Mouse (Mus musculus) heart, adult 11 months (tissue): ENCODE measurements at regions not wholly inside any gene's neighbourhood (a gene's known extent, or its start where the extent isn't known, plus 50 kb on each side); places are given as distances from the start of the nearest gene placed in this dataset.

Experiments used
- DNase-seq: peaks from one replicate; pipeline ENCODE4 v3.0.0; 2022

DNA sequence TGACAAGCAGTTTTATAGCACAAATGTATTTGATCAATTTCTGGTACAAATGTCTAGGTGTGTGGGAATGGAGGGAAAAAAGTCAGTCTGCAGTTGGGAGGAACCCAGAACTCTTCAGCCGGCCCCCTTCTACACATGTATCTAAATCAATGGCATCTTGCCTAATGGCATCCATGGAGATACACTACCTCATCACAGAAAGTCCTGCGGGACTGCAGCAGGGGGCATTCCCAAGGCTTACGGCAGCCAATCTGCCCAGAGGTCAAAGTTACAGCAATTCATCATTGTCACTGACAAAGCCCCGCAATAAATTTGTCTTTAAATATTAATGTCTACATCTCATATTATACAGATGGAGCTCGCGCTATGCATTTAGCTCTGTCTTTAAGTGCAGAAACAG lies 135.7 kb upstream of the Arhgap5 start:
- peak; percentile 14 for DNase-seq

DNA sequence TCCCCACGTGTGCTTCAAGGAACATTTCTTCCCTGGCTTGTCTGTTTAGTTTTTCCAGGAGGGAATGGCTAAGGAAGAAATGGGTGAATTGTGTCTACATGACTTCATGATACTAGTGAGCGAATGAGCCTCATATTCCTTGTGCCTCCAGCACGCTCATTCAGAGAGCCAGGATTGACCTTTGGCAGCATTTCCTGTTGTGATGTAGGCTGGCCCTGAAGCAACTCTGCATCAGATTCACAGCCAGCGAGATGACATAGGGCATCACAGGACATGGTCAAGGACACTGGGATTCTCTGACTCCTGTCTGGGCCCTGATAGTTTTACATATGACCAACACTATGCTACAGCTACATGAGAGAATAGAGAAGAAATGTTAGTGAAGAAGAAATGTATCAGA lies 135.3 kb upstream of the Arhgap5 start:
- DNase-seq = peak; percentile 82

DNA sequence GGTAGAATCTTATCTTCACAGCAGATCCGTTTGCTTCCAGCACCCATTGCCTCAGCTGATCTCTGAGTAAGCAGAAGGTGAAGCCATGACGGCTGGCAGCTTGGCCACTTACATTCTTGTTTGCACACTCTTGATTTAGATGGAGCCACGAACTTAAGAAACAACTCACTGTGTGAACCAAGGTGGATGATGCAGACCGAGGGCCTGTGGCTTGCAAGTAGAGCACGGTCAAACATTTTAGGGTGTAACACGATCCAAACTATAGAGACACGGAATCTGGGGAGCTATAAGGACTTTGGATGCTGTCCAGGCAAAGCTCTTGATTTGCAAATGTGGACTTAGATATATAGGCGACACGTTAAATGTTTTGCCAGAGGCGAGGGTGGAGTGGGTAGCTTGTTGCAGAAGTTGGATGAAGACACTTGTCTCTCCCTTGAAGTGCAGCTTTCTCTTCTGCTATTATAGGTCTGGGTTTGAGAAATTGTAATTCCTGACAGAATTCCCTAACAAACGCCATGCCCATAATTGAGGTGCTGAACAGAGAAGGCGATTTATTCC lies 133.5 kb upstream of the Arhgap5 start:
- DNase-seq = peak; percentile 76

DNA sequence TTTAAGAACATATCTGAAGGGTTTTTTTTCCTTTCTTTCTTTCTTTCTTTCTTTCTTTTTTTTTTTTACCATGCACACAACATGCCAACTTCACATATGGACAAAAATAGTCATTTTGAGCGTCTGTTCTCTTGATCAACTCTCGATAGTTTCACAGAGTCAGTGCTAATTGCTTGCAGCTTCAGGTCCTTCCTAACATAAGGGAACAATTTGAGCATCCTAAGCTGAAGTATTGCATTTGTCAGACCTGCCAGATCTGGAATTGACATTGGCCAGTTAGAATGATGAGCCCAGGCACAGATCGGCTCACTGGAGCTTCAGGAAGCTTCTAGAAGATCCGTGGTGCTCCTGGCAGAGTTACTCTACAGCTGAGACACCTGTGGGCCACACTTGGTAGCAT lies 128.7 kb upstream of the Arhgap5 start:
- DNase-seq = peak; percentile 82

DNA sequence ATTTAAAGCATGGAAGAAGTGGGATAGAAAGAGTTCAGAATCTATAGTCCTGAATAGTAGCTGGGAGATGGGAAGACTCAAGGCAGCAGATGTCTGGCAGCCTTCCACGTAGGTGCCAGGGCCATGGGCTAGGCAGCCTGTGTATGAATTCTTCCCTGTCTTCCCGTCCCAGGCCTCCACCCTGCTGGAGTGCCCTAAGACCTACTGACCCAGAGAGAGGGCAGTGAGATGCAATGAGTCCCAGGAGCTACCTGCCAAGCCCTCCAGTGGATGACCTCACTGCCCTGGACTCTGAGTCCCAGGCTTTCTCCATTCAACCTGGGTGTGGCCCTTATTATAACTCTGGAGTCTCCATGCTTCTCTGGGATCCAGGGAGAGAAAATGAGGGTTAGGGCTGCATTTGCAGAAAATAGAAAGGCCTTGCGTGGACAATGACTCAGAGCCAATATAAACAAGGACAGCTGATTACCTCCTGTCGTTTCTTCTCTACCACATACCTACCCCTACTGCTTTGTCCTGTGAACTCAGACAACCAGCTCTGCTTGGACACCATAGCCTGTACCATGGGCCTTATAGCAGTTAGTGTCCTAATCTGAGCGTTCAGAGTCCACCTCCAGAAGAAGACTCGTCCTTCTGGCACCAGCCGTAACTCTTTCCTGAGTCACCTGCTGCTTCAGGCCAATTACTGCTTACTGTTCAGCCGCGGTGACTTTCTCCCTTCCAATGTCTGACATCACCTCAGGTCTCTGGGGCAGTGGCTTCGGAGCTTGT lies 126.9 kb upstream of the Arhgap5 start:
- DNase-seq = peak; percentile 87

DNA sequence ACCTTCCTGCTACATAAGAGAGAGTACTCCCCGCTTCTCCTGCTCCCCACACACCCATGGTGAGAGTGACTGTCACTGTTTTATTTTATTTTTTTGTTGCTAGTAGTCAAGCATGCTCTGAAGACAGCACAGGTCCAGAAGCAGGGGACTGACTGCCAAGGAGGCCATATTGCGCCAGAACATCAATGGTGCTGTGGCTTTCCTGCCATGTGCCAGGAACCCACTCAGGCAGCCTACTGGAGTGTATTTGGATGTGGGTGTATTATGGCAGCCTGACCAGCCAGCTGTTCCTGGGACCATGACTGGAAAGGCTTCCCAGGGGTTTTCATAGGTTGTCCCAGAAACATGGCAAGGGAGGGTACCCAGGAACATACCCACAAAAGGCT lies 126.3 kb upstream of the Arhgap5 start:
- no peak for DNase-seq

DNA sequence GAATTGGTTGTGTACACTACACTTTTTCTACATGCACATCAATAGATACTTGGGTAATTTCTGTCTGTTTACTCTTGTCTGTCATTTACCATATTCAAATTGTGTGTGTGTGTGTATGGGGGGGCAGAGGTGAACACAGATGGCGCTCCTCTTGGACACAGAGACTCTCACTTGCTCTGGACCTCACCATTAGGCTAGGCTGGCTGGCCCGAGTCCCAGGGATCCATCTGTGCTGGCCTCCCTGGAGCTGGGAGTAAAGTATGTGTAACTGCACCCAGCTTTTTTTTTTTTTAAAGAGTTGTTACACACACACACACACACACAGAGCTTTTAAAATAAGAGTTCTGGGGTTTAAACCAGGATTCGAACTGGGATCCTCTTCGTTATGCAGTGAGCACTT lies 124.5 kb upstream of the Arhgap5 start:
- peak; percentile 48 for DNase-seq

DNA sequence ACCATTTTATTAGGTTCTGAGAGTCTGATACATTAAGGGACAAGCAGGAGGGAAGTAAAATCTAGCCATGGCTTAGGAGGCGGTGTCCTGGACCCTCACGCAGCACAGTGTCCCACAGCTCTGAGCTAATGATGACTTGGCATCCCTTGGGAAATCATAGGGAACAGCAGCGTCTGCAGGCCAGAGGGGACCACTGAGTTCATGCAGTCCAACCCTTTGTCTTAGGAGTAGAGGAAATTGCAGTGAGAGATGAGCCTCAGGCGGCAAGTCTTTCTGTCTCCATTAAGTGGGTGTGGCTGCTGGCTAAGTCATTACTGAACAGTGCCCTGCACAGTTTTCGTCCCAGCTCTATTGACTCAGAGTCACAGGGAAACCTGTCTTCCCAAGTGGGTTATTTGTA lies 123.8 kb upstream of the Arhgap5 start:
- DNase-seq = peak; percentile 75

DNA sequence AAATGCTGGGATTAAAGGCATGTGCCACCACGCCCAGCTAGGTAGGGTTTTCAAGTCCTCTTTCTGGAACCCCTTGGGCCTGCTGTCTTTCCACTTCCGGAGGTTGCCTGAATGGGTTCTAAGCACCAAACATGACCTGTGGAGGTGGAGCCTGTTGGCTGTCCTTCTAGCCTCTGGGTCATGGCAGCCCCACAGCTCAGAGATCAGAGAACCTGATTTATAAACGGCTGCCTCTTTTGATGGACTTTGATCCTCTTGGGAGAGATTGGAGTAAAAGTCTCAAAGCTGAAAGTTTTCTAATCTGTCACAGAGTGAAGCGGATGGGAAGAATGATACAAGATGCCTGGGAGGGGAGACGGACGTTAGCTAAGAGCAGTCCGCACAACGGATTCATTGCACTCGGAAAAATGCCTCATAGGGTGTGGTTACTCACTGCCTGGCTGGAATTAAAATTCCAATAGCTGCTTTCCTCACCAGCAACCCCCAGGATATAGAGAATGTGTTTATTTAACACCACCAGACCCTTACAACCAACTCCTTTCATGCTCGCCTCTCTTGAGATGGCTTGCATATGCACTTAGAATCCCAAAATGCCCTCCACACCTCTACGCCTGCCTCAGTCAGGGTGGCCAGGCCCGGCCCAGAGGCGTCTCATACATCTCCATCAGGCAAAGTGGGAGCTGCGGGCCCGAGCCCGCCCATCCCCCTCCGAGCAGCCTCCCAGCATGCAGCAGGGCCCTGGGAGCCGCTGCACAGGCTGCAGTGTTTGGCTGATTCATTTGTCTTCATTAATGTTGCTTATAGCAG lies 122.4 kb upstream of the Arhgap5 start:
- peak; percentile 23 for DNase-seq

DNA sequence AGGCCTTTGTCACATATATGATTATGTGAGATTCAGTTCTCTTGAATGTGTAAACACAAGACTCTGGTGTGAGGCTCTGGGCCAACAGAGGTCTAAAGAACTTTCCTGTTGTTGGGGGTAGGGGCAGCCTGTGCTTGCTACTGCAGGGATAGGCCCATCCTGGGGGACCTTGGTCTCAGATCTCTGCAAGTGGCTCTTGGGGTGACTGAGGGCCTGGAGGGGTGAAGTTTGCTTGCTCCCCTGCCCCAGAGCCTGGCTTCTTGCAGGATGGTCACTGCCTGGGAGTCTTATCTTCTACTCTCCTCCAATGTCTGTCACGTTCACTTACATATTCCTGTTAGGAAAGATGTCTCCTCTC lies 121.8 kb upstream of the Arhgap5 start:
- peak; percentile 83 for DNase-seq

DNA sequence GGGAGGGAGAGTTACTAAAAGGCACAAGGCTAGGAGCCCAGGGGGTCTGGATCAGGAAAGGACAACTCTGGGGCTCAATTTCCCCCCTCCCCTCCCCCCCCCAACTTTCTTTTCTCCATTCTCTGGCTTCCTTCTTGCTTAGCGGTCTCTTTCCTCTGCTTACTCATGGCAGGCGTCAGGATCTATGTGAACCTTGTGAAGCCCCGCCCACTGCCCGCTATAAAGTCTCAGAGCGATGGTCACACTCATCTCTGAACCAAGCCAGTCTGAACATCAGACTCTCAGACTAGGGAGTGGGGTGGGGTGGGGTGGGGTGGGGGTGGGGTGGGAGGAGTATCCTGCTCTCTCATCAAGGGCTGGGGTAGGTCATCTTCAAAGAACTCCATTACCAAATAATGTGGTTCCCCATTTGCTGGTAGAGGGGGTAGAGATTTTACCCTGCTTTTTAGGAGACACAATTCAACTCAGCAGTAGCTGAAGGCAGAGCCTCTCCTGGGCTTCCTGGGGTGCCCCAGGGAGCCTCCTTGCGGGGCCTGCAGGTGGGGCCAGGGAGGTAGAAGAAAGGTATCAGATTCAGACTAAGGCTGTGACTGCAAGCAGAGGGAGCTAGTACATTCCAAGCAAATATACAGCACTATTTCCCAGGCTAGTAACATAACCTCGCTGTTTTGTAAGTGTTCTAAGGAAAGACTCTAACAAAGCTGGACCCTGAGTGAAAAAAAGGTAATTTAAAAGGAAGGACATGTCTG lies 120.8 kb upstream of the Arhgap5 start:
- peak; percentile 80 for DNase-seq

DNA sequence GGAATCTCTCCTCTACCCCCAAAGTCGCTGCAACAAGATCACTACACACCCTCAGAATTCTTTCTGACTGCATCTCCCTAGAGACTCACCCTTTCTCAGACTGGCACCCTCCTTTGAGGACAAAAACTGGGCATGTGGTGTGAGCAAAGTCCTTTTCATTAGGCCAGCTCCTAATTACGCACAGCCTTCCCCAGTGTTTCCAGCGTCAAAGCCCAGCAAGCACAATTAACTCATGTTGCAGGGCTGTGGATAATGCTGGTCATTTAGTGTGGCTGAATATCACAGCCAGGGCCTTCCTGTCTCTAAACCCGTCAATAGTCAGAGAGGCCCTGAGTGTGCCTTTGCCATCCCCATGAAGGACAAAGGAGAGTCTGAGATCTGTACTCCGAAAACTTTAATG lies 114.2 kb upstream of the Arhgap5 start:
- no peak for DNase-seq

DNA sequence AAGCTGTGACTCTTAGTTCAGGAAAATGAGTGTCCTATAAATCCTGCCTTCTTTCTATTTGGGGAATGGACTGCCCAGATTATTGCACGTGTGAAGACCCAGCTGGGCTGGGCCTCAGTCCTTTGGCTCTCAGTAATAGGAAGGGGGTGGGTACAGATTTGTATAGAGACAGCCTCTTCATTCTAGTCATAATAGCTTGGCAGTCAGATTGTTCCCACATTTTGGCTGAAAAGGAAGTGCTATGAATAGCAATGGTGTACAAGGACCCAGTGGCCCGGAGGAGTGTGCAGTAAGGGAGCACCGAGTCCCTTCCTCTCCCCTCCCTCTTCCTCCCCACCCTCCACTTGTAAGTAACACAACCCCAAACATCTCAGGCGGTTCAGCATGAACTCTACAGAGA lies 113.5 kb upstream of the Arhgap5 start:
- DNase-seq = peak; percentile 98

DNA sequence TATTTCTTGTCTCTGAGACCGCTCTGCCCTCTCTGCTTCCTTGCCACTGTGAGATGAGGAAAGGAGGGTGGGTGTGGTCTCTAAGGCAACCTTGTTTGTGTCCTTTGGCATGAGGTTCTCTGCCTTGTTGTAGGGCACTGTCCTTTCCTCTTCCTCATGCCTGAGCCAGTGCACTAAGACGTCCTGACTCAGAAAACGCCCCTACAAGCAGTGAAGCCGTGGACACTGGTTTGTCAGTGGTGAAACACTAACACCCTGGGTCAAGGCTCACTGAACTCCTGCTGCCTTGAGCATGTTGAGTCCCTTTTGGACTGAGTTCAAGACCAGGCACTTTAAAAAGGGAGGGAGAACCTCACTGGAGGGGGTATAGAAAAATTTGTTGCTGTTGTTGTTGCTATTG lies 111.1 kb upstream of the Arhgap5 start:
- DNase-seq = peak; percentile 81

DNA sequence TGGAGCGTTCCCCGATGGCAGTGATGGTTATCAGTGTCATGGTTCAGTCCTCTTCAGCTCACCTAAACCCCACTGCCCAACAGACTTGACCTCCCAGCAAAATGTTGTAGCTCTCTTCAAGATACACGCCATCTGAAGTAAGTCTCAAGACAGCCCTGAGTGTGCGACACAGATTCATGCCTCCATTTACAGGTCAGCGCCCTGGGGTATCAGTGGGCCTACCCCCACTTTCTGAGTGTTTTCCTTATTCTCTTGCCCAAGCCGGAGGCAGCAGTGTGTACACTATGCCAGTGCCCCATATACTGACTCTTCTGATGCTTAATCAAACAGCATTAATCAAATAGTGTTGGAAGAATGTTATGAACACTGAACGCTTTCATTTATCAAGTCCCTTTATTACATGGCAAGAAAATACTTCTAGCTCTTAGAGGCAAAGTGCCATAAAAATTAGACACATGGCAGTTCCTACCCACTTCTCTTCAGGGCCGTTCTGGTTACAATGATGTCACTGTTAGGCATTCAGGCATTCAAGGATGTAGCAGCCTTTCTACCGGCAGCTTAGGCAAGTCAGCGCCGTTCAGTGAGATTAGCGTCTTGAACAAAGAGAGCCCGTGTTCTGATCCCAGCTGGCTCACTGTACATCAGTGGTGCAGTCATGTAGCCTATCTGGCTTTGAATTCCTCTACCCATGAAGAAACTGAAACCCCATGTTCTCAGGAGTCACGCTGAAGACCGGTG lies 109.6 kb upstream of the Arhgap5 start:
- DNase-seq = peak; percentile 85

DNA sequence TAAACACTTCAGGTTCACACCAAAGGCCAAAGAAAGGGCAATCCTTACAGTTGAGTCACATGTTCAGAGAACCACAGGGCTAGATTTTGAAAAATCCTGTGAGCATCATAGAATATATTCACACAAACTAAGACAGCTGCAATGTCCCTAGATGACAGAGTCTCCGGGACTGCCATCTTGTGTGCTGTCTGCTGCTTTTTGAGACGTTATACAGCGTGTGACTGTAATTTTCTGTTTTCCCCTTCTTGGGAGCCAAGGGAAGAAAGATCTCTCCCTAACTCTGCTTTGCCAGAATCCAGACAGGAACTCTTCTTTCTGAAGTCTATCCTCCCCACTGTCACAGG lies 109.1 kb upstream of the Arhgap5 start:
- DNase-seq = no peak

DNA sequence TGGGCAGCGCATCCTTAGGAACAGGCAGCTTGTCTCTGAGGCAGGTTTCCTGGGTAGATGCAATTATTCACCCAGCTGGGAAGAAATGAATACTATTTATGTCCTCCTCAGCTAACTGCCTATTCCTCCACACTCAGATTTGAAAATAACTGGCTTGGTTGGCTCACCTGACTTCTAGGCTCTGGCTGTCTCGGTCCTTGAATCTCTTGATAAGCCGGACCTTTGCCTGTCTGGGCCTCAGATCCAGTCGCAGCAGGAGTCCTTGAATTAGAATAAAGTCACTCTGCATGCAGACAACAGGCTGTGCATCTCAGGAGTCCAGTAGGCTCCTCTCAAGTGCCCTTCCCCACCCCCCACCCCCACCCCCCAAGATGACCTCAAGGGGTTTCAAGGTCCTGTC lies 108.7 kb upstream of the Arhgap5 start:
- DNase-seq = peak; percentile 83

DNA sequence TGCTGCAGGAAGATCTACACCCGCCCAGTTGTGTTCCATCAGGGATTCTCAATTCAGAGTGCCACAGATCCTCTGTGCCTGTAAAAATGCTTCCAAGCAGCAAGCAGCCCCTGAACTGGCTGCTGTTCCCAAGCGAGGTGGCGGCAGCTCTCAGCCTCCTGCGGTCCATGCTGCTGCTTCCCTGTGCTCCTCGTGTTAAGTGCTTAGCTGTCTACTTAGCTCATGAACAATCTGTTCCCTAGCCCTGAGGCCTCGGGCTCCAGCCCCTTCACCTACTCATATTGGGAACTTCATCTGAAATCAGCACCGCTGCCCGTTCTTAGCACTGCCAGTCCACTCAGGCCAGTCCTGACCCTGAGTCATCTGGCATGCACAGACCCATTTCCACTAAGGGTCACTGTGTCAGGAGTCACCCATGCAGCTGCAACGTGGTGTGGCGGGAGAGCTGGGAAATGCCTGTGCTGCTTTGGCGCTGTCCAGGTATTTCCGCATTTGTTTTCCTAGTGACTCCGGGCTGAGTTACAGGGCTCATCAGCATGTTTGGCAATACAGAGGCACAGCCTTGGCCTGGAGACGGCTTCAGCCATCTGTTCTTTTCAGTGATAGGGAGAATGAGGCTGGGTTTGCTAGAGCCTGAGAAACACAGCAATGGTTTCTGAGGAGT lies 107.5 kb upstream of the Arhgap5 start:
- DNase-seq = peak; percentile 98

DNA sequence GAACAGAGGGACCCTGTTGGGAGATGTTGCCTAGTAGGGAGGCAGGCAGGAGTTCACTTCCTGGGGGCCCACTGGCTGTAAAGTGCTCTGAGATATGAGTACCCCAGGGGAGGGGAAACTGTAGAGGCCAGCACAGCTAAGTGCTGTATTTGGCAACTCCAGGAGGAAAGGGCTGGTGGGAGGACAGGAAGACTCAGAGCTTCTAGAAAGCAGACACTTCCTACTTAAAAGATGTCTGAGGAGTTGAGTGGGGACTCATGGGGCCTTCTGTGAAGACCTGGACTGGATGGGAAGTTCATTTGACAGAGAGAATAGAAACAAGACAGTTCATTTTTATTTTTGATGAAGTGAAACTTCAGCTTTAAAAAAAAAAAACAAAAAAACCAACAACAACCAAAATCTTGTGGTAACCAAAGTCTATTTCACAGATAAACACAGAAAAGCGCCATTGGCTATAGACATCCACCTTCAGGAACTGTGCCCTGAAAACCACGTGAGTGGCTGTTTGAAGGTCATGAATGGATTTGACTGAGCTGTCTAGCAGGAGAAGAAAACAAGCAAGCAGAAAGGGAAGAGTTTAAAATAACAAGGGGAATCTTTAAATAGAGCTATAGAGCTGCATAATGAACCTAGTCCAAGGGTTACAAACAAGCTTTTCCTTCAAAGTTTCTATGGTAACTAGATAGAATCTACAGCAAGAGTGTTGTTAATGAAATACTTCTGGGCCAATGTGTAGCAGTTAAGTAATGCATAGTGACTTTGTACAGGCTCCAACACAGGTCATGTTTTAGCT lies 105.9 kb upstream of the Arhgap5 start:
- peak; percentile 89 for DNase-seq

DNA sequence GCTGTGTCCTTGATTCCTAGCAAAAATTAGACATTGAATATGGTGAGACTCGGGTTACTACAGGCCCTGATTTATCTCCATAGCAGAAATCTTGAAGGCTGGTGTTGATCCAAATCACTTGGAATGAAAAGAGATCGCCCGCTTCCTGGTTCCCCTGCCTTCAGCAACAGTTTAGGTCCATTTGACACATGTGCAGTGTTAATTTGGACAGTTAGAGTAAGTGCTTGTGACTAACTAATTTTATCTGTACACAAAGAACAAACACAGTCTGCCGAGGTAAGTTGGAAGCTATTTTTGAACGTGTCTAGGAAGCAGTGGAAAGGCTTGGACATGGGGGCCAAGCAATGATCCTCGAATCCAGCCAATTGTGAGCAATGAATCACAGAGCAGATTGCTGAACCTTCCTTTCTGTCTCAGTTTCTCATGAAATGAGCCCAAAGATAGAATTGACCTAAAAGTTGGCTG lies 105.2 kb upstream of the Arhgap5 start:
- peak; percentile 90 for DNase-seq

DNA sequence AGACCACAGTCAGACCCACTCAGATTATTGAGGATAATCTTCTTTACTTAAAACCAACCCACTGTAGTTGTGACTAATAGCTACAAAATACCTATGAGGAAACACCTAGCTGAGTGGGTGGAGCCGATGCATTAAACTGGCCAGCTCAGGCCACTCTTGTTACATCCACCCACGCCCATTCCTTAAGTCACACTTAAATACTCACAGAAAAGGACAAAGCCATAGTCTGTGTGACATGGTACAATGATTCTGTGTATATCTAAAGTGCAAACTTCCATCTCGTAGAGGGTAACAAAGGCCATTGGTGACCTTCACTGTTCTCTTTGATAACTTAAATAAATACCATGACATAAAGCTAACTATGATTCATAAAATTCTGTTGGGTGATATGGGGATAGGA lies 103.7 kb upstream of the Arhgap5 start:
- peak; percentile 15 for DNase-seq
